Mouse (Mus musculus) heart, embryonic 14.5 days (tissue): Measurements from ENCODE around the gene Foxo1. TPM values are rescaled to one million over a fixed set of nuclear protein-coding genes. Genes with fewer than 3 reads are reported as not detected.
A peak's percentile ranks its signal among the peaks of the same experiment; 100 is the strongest.

ENCODE experiments used
- ATAC-seq: fragments of 200-750 bp; cut with Nextera tagmentation; 2 replicates; pipeline ENCODE4 v1.8.0; 2017; ENCODE audit warnings: low read depth, moderate TSS enrichment; ENCODE audit not compliant: insufficient number of reproducible peaks, insufficient read depth, low FRiP score
- H3K27ac ChIP-seq, 2 experiments: fragments of 200-500 bp in 1 of 2; fragments of 300-500 bp in 1 of 2; sonication (generic) in 1 of 2; replicated peaks in 1 of 2; 2 replicates each; pipeline ENCODE4 v1.5.1; 2012 to 2014; ENCODE audit warnings: low read depth in 2 of 2, low read length in 2 of 2, control low read depth in 1 of 2, mild to moderate bottlenecking in 1 of 2, mixed read lengths in 1 of 2; ENCODE audit not compliant: control insufficient read depth in 1 of 2, insufficient read depth in 1 of 2
- H3K27me3 ChIP-seq: fragments of 300-500 bp; sonication (generic); 2 replicates; pipeline ENCODE4 v1.6.1; 2014; ENCODE audit warnings: mild to moderate bottlenecking, low read length, control low read depth; ENCODE audit not compliant: control insufficient read depth, insufficient read depth
- H3K36me3 ChIP-seq: fragments of 300-500 bp; sonication (generic); 2 replicates; pipeline ENCODE4 v1.6.1; 2014; ENCODE audit warnings: mild to moderate bottlenecking, control low read depth, low read length, mixed read lengths; ENCODE audit not compliant: control insufficient read depth, insufficient read depth
- H3K4me1 ChIP-seq, 2 experiments: fragments of 200-500 bp in 1 of 2; fragments of 300-500 bp in 1 of 2; sonication (generic) in 1 of 2; 2 replicates each; pipeline ENCODE4 v1.6.1; 2012 to 2014; ENCODE audit warnings: low read length in 2 of 2, control low read depth in 1 of 2, mixed read lengths in 1 of 2; ENCODE audit not compliant: control insufficient read depth in 2 of 2, insufficient read depth in 2 of 2
- H3K4me2 ChIP-seq: fragments of 300-500 bp; sonication (generic); 2 replicates; pipeline ENCODE4 v1.6.1; 2014; ENCODE audit warnings: mild to moderate bottlenecking, low read length
- H3K4me3 ChIP-seq, 2 experiments: fragments of 200-500 bp in 1 of 2; fragments of 300-500 bp in 1 of 2; sonication (generic) in 1 of 2; 2 replicates each; pipeline ENCODE4 v1.5.1; 2012 to 2014; ENCODE audit warnings: low read length in 2 of 2, mild to moderate bottlenecking in 2 of 2, control low read depth in 1 of 2, low read depth in 1 of 2, moderate library complexity in 1 of 2; ENCODE audit not compliant: control insufficient read depth in 1 of 2, insufficient read depth in 1 of 2
- H3K9ac ChIP-seq: fragments of 300-500 bp; sonication (generic); 2 replicates; pipeline ENCODE4 v1.6.1; 2014; ENCODE audit warnings: mild to moderate bottlenecking, low read length
- H3K9me3 ChIP-seq: fragments of 300-500 bp; sonication (generic); 2 replicates; pipeline ENCODE4 v1.6.1; 2016; ENCODE audit warnings: low read length, control low read depth; ENCODE audit not compliant: control insufficient read depth
- WGBS: fragments of 180-500 bp; shearing (Covaris S2); extraction: QIAGEN DNeasy Blood & Tissue Kit; methylation state at CpG from one replicate; pipeline ENCODE4 v1.1.7; 2014; 5-methylcytosine and 5-hydroxymethylcytosine counted together
- polyA plus RNA-seq: library from polyadenylated mRNA; unstranded; fragments of >200 nt; fragmentation: Nextera tagmentation; extraction: Ambion mirVana; gene quantifications from 2 replicates; pipeline ENCODE4 v1.2.1, GENCODE M21; 2014

The Foxo1 gene
- polyA plus RNA-seq, 1 experiment from 2014 or later: 9.2 TPM

GRCm38 (mm10) chr3:52350636-52351035 is 82.5 kb downstream of the Foxo1 start:
- no peak overlapping the region for H3K9ac ChIP-seq
- H3K4me3 ChIP-seq: no peak overlapping the region
- WGBS: 87% methylated on average over 8 of the region's 8 CpGs
- no peak overlapping the region for H3K27ac ChIP-seq
- ATAC-seq: no peak
- no peaks in the 10 kb centered on the region for H3K27me3 ChIP-seq
- no peak overlapping the region for H3K4me2 ChIP-seq
- H3K4me1 ChIP-seq: no peaks in the 10 kb centered on the region; a peak in 2 of 4 replicates
- H3K36me3 ChIP-seq: peaks cover 8% of the 10 kb centered on the region
- H3K9me3 ChIP-seq: no peaks in the 10 kb centered on the region

GRCm38 (mm10) chr3:52351901-52352300 is 83.8 kb downstream of the Foxo1 start:
- no peak for ATAC-seq
- no peaks in the 10 kb centered on the region; the same call in 1 of the 2 replicates for H3K36me3 ChIP-seq
- no peaks in the 10 kb centered on the region for H3K9me3 ChIP-seq
- H3K4me3 ChIP-seq: no peak overlapping the region
- WGBS: 89% methylated on average over 9 of the region's 9 CpGs
- no peaks in the 10 kb centered on the region for H3K27me3 ChIP-seq
- H3K4me1 ChIP-seq: no peaks in the 10 kb centered on the region; a peak in 2 of 4 replicates
- H3K9ac ChIP-seq: no peak overlapping the region
- no peak overlapping the region for H3K4me2 ChIP-seq
- H3K27ac ChIP-seq: no peak overlapping the region

- Histone ChIP-seq H3K9ac (no peak overlapping the region), H3K36me3 (no peaks in the 10 kb centered on the region), H3K4me1 (peaks cover 4 to 6% of the 10 kb centered on the region in 2 experiments; a peak in 1 of 4 replicates), H3K27ac (no peak overlapping the region), H3K4me2 (no peak overlapping the region), H3K27me3 (no peaks in the 10 kb centered on the region), H3K4me3 (no peak overlapping the region), H3K9me3 (no peaks in the 10 kb centered on the region)
- WGBS: 79% methylated on average over 7 of the region's 7 CpGs
- no peak for ATAC-seq
Measured at GRCm38 (mm10) chr3:52354203-52354602, 86.1 kb downstream of the Foxo1 start.

GRCm38 (mm10) chr3:52357265-52357953 is 89.3 kb downstream of the Foxo1 start:
- H3K4me2 ChIP-seq: peak overlapping the region; percentile 23; the same call in 1 of the 2 replicates
- H3K9ac ChIP-seq: no peak overlapping the region
- H3K4me3 ChIP-seq: no peak overlapping the region
- peaks cover 4 to 6% of the 10 kb centered on the region in 2 experiments; a peak in 1 of 4 replicates for H3K4me1 ChIP-seq
- H3K27me3 ChIP-seq: no peaks in the 10 kb centered on the region
- no peaks in the 10 kb centered on the region for H3K9me3 ChIP-seq
- no peak for ATAC-seq
- H3K27ac ChIP-seq: no peak overlapping the region
- 63% methylated on average over 15 of the region's 15 CpGs for whole genome bisulfite sequencing
- no peaks in the 10 kb centered on the region for H3K36me3 ChIP-seq

- Histone ChIP-seq H3K27me3 (no peaks in the 10 kb centered on the region), H3K4me2 (no peak overlapping the region), H3K9ac (no peak overlapping the region), H3K27ac (no peak overlapping the region), H3K36me3 (no peaks in the 10 kb centered on the region), H3K4me1 (no peaks in the 10 kb centered on the region), H3K4me3 (no peak overlapping the region), H3K9me3 (no peaks in the 10 kb centered on the region)
- WGBS: 77% methylated on average over 6 of the region's 6 CpGs
- no peak for ATAC-seq
Measured at GRCm38 (mm10) chr3:52364576-52364975, 96.4 kb downstream of the Foxo1 start.

GRCm38 (mm10) chr3:52369204-52369603 is 101.1 kb downstream of the Foxo1 start:
- H3K9ac ChIP-seq: no peak overlapping the region
- no peaks in the 10 kb centered on the region for H3K27me3 ChIP-seq
- no peaks in the 10 kb centered on the region for H3K9me3 ChIP-seq
- no peak overlapping the region for H3K27ac ChIP-seq
- no peak for ATAC-seq
- no peak overlapping the region for H3K4me3 ChIP-seq
- no peaks in the 10 kb centered on the region for H3K36me3 ChIP-seq
- no peaks in the 10 kb centered on the region for H3K4me1 ChIP-seq
- no peak overlapping the region for H3K4me2 ChIP-seq
- 84% methylated on average over 9 of the region's 9 CpGs for WGBS

- no peaks in the 10 kb centered on the region for H3K4me1 ChIP-seq
- 67% methylated on average over 7 of the region's 7 CpGs for WGBS
- H3K9ac ChIP-seq: no peak overlapping the region
- H3K27ac ChIP-seq: no peak overlapping the region
- H3K9me3 ChIP-seq: no peaks in the 10 kb centered on the region
- H3K4me3 ChIP-seq: no peak overlapping the region
- no peaks in the 10 kb centered on the region for H3K27me3 ChIP-seq
- no peak overlapping the region for H3K4me2 ChIP-seq
- no peak for ATAC-seq
- H3K36me3 ChIP-seq: no peaks in the 10 kb centered on the region
Measured at GRCm38 (mm10) chr3:52369881-52370428, 101.8 kb downstream of the Foxo1 start.
